Mouse (Mus musculus) forebrain, embryonic 10.5 days (tissue): Measurements from ENCODE around the gene Olfr175-ps1. TPM values are rescaled to one million over a fixed set of nuclear protein-coding genes. Genes with fewer than 3 reads are reported as not detected.

Experiments used
- DNase-seq: peaks from one replicate; pipeline ENCODE4 v3.0.0-alpha.2; 2017; ENCODE audit warnings: low spot score; ENCODE audit errors: extremely low spot score
- H3K27ac ChIP-seq: fragments of 300-500 bp; sonication (generic); 2 replicates; pipeline ENCODE4 v1.5.1; 2016; ENCODE audit warnings: mild to moderate bottlenecking
- H3K27me3 ChIP-seq: fragments of 300-500 bp; sonication (generic); 2 replicates; pipeline ENCODE4 v1.6.1; 2016; ENCODE audit warnings: mild to moderate bottlenecking; ENCODE audit not compliant: poor library complexity, severe bottlenecking
- H3K36me3 ChIP-seq: fragments of 300-500 bp; sonication (generic); replicated peaks from 2 replicates; pipeline ENCODE4 v1.6.1; 2016; ENCODE audit warnings: mild to moderate bottlenecking, moderate library complexity
- H3K4me1 ChIP-seq: fragments of 300-500 bp; sonication (generic); 2 replicates; pipeline ENCODE4 v1.6.1; 2016
- H3K4me3 ChIP-seq: fragments of 300-500 bp; sonication (generic); 2 replicates; pipeline ENCODE4 v1.5.1; 2016; ENCODE audit warnings: mild to moderate bottlenecking, moderate library complexity
- H3K9me3 ChIP-seq: fragments of 300-500 bp; sonication (generic); 2 replicates; pipeline ENCODE4 v1.6.1; 2016; ENCODE audit warnings: mild to moderate bottlenecking, moderate library complexity
- WGBS: fragments of 180-500 bp; shearing (Covaris S2); methylation state at CpG from one replicate; pipeline ENCODE4 v1.1.7; 2016; 5-methylcytosine and 5-hydroxymethylcytosine counted together
- polyA plus RNA-seq: library from polyadenylated mRNA; unstranded; fragments of >200 nt; fragmentation: Nextera tagmentation; extraction: Ambion mirVana; gene quantifications from 2 replicates; pipeline ENCODE4 v1.2.1, GENCODE M21; 2016

The Olfr175-ps1 gene
- polyA plus RNA-seq, result not detected in 2 replicates

- DNase-seq, result no peak
- H3K9me3 ChIP-seq, result no peaks in the 10 kb centered on the region
- 94% methylated on average over 1 of the region's 1 CpGs for WGBS
- H3K36me3 ChIP-seq, result no peaks in the 10 kb centered on the region
- no peak within 1 kb of the TSS for H3K4me3 ChIP-seq
- no peaks in the 10 kb centered on the region for H3K4me1 ChIP-seq
- H3K27me3 ChIP-seq, result no peaks in the 10 kb centered on the region
- no peak within 1 kb of the TSS for H3K27ac ChIP-seq
Observed at GRCm38 (mm10) chr16:58826732-58827319, at the start of gene Olfr175-ps1. Gene Olfr175-ps1 (minus strand): TSS chr16:58826782.

- Histone ChIP-seq H3K36me3 (no peaks in the 10 kb centered on the region), H3K4me3 (no peak within 1 kb of the TSS), H3K4me1 (no peaks in the 10 kb centered on the region), H3K27ac (no peak within 1 kb of the TSS), H3K9me3 (no peaks in the 10 kb centered on the region), H3K27me3 (no peaks in the 10 kb centered on the region)
- no peak for DNase-seq
- 63% methylated on average over 1 of the region's 1 CpGs for WGBS
Observed at GRCm38 (mm10) chr16:58874668-58875067, 48.1 kb upstream of the Olfr175-ps1 start, which contains the start of gene Olfr177. Gene Olfr177 (minus strand): TSS chr16:58874768.

GRCm38 (mm10) chr16:58861479-58861878, 34.9 kb upstream of the Olfr175-ps1 start:
- Histone ChIP-seq H3K27ac (no peak overlapping the region), H3K4me1 (no peaks in the 10 kb centered on the region), H3K9me3 (no peaks in the 10 kb centered on the region), H3K27me3 (no peaks in the 10 kb centered on the region), H3K4me3 (no peak overlapping the region), H3K36me3 (no peaks in the 10 kb centered on the region)
- no peak for DNase-seq
- 87% methylated on average over 1 of the region's 1 CpGs for WGBS

GRCm38 (mm10) chr16:58860032-58860737, 33.6 kb upstream of the Olfr175-ps1 start:
- DNase-seq, result no peak
- H3K36me3 ChIP-seq, result no peaks in the 10 kb centered on the region
- no peaks in the 10 kb centered on the region for H3K27me3 ChIP-seq
- WGBS, result 89% methylated on average over 2 of the region's 2 CpGs
- H3K9me3 ChIP-seq, result no peaks in the 10 kb centered on the region
- no peaks in the 10 kb centered on the region for H3K4me1 ChIP-seq
- no peak overlapping the region for H3K27ac ChIP-seq
- H3K4me3 ChIP-seq, result no peak overlapping the region

- Histone ChIP-seq H3K4me1 (no peaks in the 10 kb centered on the region), H3K4me3 (no peak within 1 kb of the TSS), H3K9me3 (no peaks in the 10 kb centered on the region), H3K27me3 (no peaks in the 10 kb centered on the region), H3K27ac (no peak within 1 kb of the TSS), H3K36me3 (no peaks in the 10 kb centered on the region)
- 83% methylated on average over 2 of the region's 2 CpGs for WGBS
- DNase-seq, result no peak
Observed at GRCm38 (mm10) chr16:58800168-58800567, 26.4 kb downstream of the Olfr175-ps1 start, which contains the start of gene Olfr173. Gene Olfr173 (minus strand): TSS chr16:58800268.

Other genes with a start within 250 kb of the Olfr175-ps1 start
- not detected in 2 replicates for gene Gm813, start 209.8 kb downstream of the Olfr175-ps1 start, polyA plus RNA-seq
- gene E330017A01Rik, start 188.0 kb downstream of the Olfr175-ps1 start, polyA plus RNA-seq, result not detected in 2 replicates
- gene Cpox, start 156.5 kb downstream of the Olfr175-ps1 start, polyA plus RNA-seq, result 25.6 and 30.4 TPM in 2 replicates
- gene Gpr15, start 107.7 kb downstream of the Olfr175-ps1 start, polyA plus RNA-seq, result not detected in 2 replicates
- gene Cldnd1, start 98.9 kb downstream of the Olfr175-ps1 start, polyA plus RNA-seq, result 91.0 and 106 TPM in 2 replicates
- not detected in 2 replicates for gene Olfr172, start 63.6 kb downstream of the Olfr175-ps1 start, polyA plus RNA-seq
- not detected in 2 replicates for gene Olfr173, start 26.5 kb downstream of the Olfr175-ps1 start, polyA plus RNA-seq
- not detected in 2 replicates for gene Olfr177, start 48.0 kb upstream of the Olfr175-ps1 start, polyA plus RNA-seq
- not detected in 2 replicates for gene Olfr178, start 65.3 kb upstream of the Olfr175-ps1 start, polyA plus RNA-seq
- not detected in 2 replicates for gene Olfr181, start 102.0 kb upstream of the Olfr175-ps1 start, polyA plus RNA-seq
- gene Olfr180, start 102.6 kb upstream of the Olfr175-ps1 start, polyA plus RNA-seq, result not detected in 2 replicates
- not detected in 2 replicates for gene Olfr183, start 168.6 kb upstream of the Olfr175-ps1 start, polyA plus RNA-seq
- not detected in 2 replicates for gene Olfr186, start 203.5 kb upstream of the Olfr175-ps1 start, polyA plus RNA-seq
- gene Olfr187, start 213.0 kb upstream of the Olfr175-ps1 start, polyA plus RNA-seq, result not detected in 2 replicates